In genomic region chr6:49269200-49269599, GRCm38 (mm10) we compare ENCODE assay signal across 8 mouse cellular contexts. TPM values are rescaled to one million over a fixed set of nuclear protein-coding genes. Genes with fewer than 3 reads are reported as not detected.
DNase-seq lines count a peak whose midpoint lies in the region; ATAC-seq lines count a peak whose summit lies in the region.

No protein-coding gene starts in this region.

- H3K27me3 ChIP-seq in forebrain, embryonic 12.5 days: no peaks in the 10 kb centered on the region

- no peak overlapping the region for H3K4me3 ChIP-seq in forebrain, embryonic 12.5 days (replicated peaks)

- H3K4me2 ChIP-seq in forebrain, embryonic 12.5 days: no peak overlapping the region

- intact Hi-C loops in heart, postnatal 10 days (cut with DNase I): loop anchor here (1.0 to 2.0 kb wide), 3 partner anchors 50 to 129 kb away; partner anchors contain the start of genes Ccdc126 and Fam221a

- H3K36me3 ChIP-seq in forebrain, embryonic 12.5 days (replicated peaks): no peaks in the 10 kb centered on the region

- no peaks in the 10 kb centered on the region for H3K9me3 ChIP-seq in forebrain, embryonic 12.5 days

- peak; percentile 66 for DNase-seq in MN1 (ENCODE audit: low spot score)
- DNase-seq in c-Kit-positive CD71-positive TER-119-negative erythroid progenitor cells, embryonic 14.5 days (ENCODE audit: low read depth): peak; percentile 58
- DNase-seq in heart, postnatal 10 days: peak; percentile 83 to 92
- DNase-seq in layer of hippocampus, adult 9-11 months: peak; percentile 55
- peak; percentile 88 for DNase-seq in lung, postnatal 10 days
- peak; percentile 80 for DNase-seq in right cerebral cortex, postnatal 14 days
- peak; percentile 84 for DNase-seq in urinary bladder, postnatal 25 days (ENCODE audit: low spot score)

- ATAC-seq in forebrain, embryonic 12.5 days (ENCODE audit: low FRiP score): peak; percentile 65; the same call in 1 of the 2 replicates

- H3K27ac ChIP-seq in forebrain, embryonic 12.5 days: no peak overlapping the region

- no peak overlapping the region for H3K9ac ChIP-seq in forebrain, embryonic 12.5 days

- 22% methylated on average over 5 of the region's 5 CpGs for WGBS in forebrain, embryonic 12.5 days

- peaks cover 6% of the 10 kb centered on the region for H3K4me1 ChIP-seq in forebrain, embryonic 12.5 days

RNA-seq across cellular contexts. Expression of gene Tra2a, which starts 5.4 kb away (rescaled TPM):
- 164 and 168 TPM in 2 replicates for polyA plus RNA-seq in forebrain, embryonic 12.5 days (2016; fragmentation: Nextera tagmentation; extraction: Ambion mirVana)
- 10 to 100 TPM; 28.1 to 36.9 TPM for total RNA-seq in heart, postnatal 10 days (2021)

RNA-seq across cellular contexts. Expression of gene Ccdc126, which starts 49.9 kb away (rescaled TPM):
- polyA plus RNA-seq in forebrain, embryonic 12.5 days (2016; fragmentation: Nextera tagmentation; extraction: Ambion mirVana): 5.7 and 6.0 TPM in 2 replicates
- total RNA-seq in heart, postnatal 10 days (2021): 1 to 10 TPM; 4.4 to 5.4 TPM

RNA-seq across cellular contexts. Expression of gene Igf2bp3, which starts 54.4 kb away (rescaled TPM):
- 98.9 and 107 TPM in 2 replicates for polyA plus RNA-seq in forebrain, embryonic 12.5 days (2016; fragmentation: Nextera tagmentation; extraction: Ambion mirVana)
- total RNA-seq in heart, postnatal 10 days (2021): 1 to 10 TPM; 4.3 to 4.5 TPM
